Mouse (Mus musculus) urinary bladder, adult 18-20 months (tissue): ENCODE results near the gene Auh.

Source experiments
- DNase-seq, 2 experiments: peaks; one replicate each; pipeline ENCODE4 v3.0.0; 2022; ENCODE audit warnings: low spot score in 2 of 2, mixed read lengths in 2 of 2

Auh gene

GRCm38 (mm10) chr13:52834591-52834990 is 94.9 kb downstream of the Auh start:
- DNase-seq: no peak

- DNase-seq: no peak
Observed at GRCm38 (mm10) chr13:52833748-52834147, 95.7 kb downstream of the Auh start.

- no peak for DNase-seq
Observed at GRCm38 (mm10) chr13:52833220-52833619, 96.3 kb downstream of the Auh start.

- no peak for DNase-seq
Observed at GRCm38 (mm10) chr13:52832481-52833170, 96.9 kb downstream of the Auh start.

GRCm38 (mm10) chr13:52831037-52831757 is 98.3 kb downstream of the Auh start:
- no peak for DNase-seq

GRCm38 (mm10) chr13:52828946-52829523 is 100.4 kb downstream of the Auh start:
- peak in 1 of 2 experiments; percentile 72 for DNase-seq

- no peak for DNase-seq
Observed at GRCm38 (mm10) chr13:52828217-52828616, 101.3 kb downstream of the Auh start.

GRCm38 (mm10) chr13:52826666-52827065 is 102.8 kb downstream of the Auh start:
- DNase-seq: no peak

- no peak for DNase-seq
Observed at GRCm38 (mm10) chr13:52824754-52825153, 104.7 kb downstream of the Auh start.

- DNase-seq: peak in 1 of 2 experiments; percentile 68
Observed at GRCm38 (mm10) chr13:52822165-52823149, 107.0 kb downstream of the Auh start.

GRCm38 (mm10) chr13:52821571-52821970 is 107.9 kb downstream of the Auh start:
- DNase-seq: no peak

- no peak for DNase-seq
Observed at GRCm38 (mm10) chr13:52819901-52820300, 109.6 kb downstream of the Auh start.

GRCm38 (mm10) chr13:52818760-52819159 is 110.7 kb downstream of the Auh start:
- peak; percentile 59 to 73 for DNase-seq

- DNase-seq: no peak
Observed at GRCm38 (mm10) chr13:52817991-52818491, 111.4 kb downstream of the Auh start.

- no peak for DNase-seq
Observed at GRCm38 (mm10) chr13:52813750-52814149, 115.7 kb downstream of the Auh start.

GRCm38 (mm10) chr13:52812549-52813515 is 116.6 kb downstream of the Auh start:
- DNase-seq: no peak

- no peak for DNase-seq
Observed at GRCm38 (mm10) chr13:52807722-52808121, 121.8 kb downstream of the Auh start.

GRCm38 (mm10) chr13:52806029-52806428 is 123.5 kb downstream of the Auh start:
- DNase-seq: no peak

GRCm38 (mm10) chr13:52805581-52805980 is 123.9 kb downstream of the Auh start:
- no peak for DNase-seq

- DNase-seq: no peak
Observed at GRCm38 (mm10) chr13:52802482-52802881, 127.0 kb downstream of the Auh start.
